Mouse (Mus musculus) cerebellum, adult 2 months (tissue): ENCODE measurements around the gene Tm2d3.

Source experiments
- CTCF ChIP-seq: fragments of 200-500 bp; IDR thresholded peaks from 2 replicates; pipeline ENCODE4 v1.5.1; 2011; ENCODE audit warnings: low read depth, mild to moderate bottlenecking, control low read depth, low read length, moderate library complexity, borderline replicate concordance; ENCODE audit not compliant: insufficient read depth
- POLR2A ChIP-seq: fragments of 200-500 bp; IDR thresholded peaks from 2 replicates; pipeline ENCODE4 v1.6.1; 2011; ENCODE audit warnings: low read length, control low read depth, borderline replicate concordance; ENCODE audit not compliant: insufficient read depth

GRCm38 (mm10) chr7:65667491-65667890 lies 23.5 kb upstream of the Tm2d3 start:
- TF ChIP-seq CTCF, result no peak
- TF ChIP-seq POLR2A, result no peak
